Mouse (Mus musculus) embryonic facial prominence, embryonic 14.5 days (tissue): ENCODE data around the gene Lrrfip2. TPM values are rescaled to one million over a fixed set of nuclear protein-coding genes. Genes with fewer than 3 reads are reported as not detected.
A peak's percentile ranks its signal among the peaks of the same experiment; 100 is the strongest.

Experiments
- ATAC-seq: fragments of 200-750 bp; cut with Nextera tagmentation; 2 replicates; pipeline ENCODE4 v1.8.0; 2017; ENCODE audit warnings: low read depth, moderate number of reproducible peaks, moderate TSS enrichment
- DNase-seq: peaks from one replicate; pipeline ENCODE4 v3.0.0-alpha.2; 2015; ENCODE audit warnings: low spot score
- H3K27ac ChIP-seq: fragments of 300-500 bp; sonication (generic); replicated peaks from 2 replicates; pipeline ENCODE4 v1.5.1; 2014; ENCODE audit warnings: low read depth, mild to moderate bottlenecking, low read length, moderate library complexity
- H3K27me3 ChIP-seq: fragments of 300-500 bp; sonication (generic); replicated peaks from 2 replicates; pipeline ENCODE4 v1.6.1; 2014; ENCODE audit warnings: low read length; ENCODE audit not compliant: control insufficient read depth, insufficient read depth
- H3K36me3 ChIP-seq: fragments of 300-500 bp; sonication (generic); 2 replicates; pipeline ENCODE4 v1.6.1; 2014; ENCODE audit warnings: low read length, mixed read lengths; ENCODE audit not compliant: control insufficient read depth, insufficient read depth
- H3K4me1 ChIP-seq: fragments of 300-500 bp; sonication (generic); 2 replicates; pipeline ENCODE4 v1.6.1; 2014; ENCODE audit warnings: antibody characterized with exemption, low read length; ENCODE audit not compliant: control insufficient read depth, insufficient read depth
- H3K4me2 ChIP-seq: fragments of 300-500 bp; sonication (generic); 2 replicates; pipeline ENCODE4 v1.6.1; 2014; ENCODE audit warnings: low read depth, mild to moderate bottlenecking, low read length, moderate library complexity, mixed read lengths
- H3K4me3 ChIP-seq: fragments of 300-500 bp; sonication (generic); 2 replicates; pipeline ENCODE4 v1.5.1; 2014; ENCODE audit warnings: low read depth, mild to moderate bottlenecking, low read length
- H3K9ac ChIP-seq: fragments of 300-500 bp; sonication (generic); 2 replicates; pipeline ENCODE4 v1.6.1; 2014; ENCODE audit warnings: low read depth, mild to moderate bottlenecking, low read length, moderate library complexity, mixed read lengths
- H3K9me3 ChIP-seq: fragments of 300-500 bp; sonication (generic); 2 replicates; pipeline ENCODE4 v1.6.1; 2016; ENCODE audit warnings: low read length; ENCODE audit not compliant: control insufficient read depth
- WGBS: fragments of 180-500 bp; shearing (Covaris S2); extraction: QIAGEN DNeasy Blood & Tissue Kit; methylation state at CpG from one replicate; pipeline ENCODE4 v1.1.7; 2014; 5-methylcytosine and 5-hydroxymethylcytosine counted together
- polyA plus RNA-seq: library from polyadenylated mRNA; unstranded; fragments of >200 nt; fragmentation: Nextera tagmentation; extraction: Ambion mirVana; gene quantifications from 2 replicates; pipeline ENCODE4 v1.2.1, GENCODE M21; 2014

The Lrrfip2 gene
- polyA plus RNA-seq, 1 experiment from 2014 or later = 39.2 TPM

GRCm38 (mm10) chr9:111188731-111189130, 71.3 kb downstream of the Lrrfip2 start:
- no peak overlapping the region for H3K9ac ChIP-seq
- 81% methylated on average over 7 of the region's 7 CpGs for WGBS
- no peaks in the 10 kb centered on the region for H3K9me3 ChIP-seq
- ATAC-seq = no peak
- no peaks in the 10 kb centered on the region for H3K4me1 ChIP-seq
- peaks cover 20% of the 10 kb centered on the region; the same call in 1 of the 2 replicates for H3K36me3 ChIP-seq
- no peak overlapping the region for H3K27ac ChIP-seq
- H3K27me3 ChIP-seq = no peaks in the 10 kb centered on the region
- no peak for DNase-seq
- H3K4me2 ChIP-seq = no peak overlapping the region
- no peak overlapping the region for H3K4me3 ChIP-seq

DNA sequence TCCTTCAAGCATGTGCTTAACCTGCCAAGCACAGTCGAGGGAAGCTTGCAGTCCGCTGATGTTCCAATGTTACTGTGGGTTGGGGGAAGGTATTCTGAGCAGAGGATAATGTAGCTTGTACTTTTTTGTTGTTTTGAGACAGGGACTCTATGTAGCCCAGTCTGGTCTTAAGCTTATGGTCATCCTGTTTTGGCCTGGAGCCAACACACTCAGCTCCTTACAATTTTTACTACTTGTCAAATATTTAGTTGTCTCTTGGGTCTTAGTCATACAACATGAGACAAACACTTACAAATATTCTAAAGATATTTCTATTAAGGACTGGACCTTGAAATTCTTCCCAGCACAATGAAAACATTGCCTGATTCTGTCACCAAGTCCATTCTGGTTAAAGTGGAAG, 75.8 kb downstream of the Lrrfip2 start:
- H3K27ac ChIP-seq = no peak overlapping the region

GRCm38 (mm10) chr9:111197116-111197515, 79.7 kb downstream of the Lrrfip2 start:
- no peak for ATAC-seq
- no peaks in the 10 kb centered on the region for H3K9me3 ChIP-seq
- no peak overlapping the region for H3K4me3 ChIP-seq
- 96% methylated on average over 3 of the region's 3 CpGs for WGBS
- H3K36me3 ChIP-seq = peaks cover 21% of the 10 kb centered on the region; the same call in 1 of the 2 replicates
- no peak overlapping the region for H3K9ac ChIP-seq
- no peaks in the 10 kb centered on the region for H3K27me3 ChIP-seq
- no peak overlapping the region for H3K27ac ChIP-seq
- H3K4me2 ChIP-seq = no peak overlapping the region
- no peaks in the 10 kb centered on the region for H3K4me1 ChIP-seq
- DNase-seq = no peak

More for the DNA sequence above, 75.8 kb downstream of the Lrrfip2 start:
- Histone ChIP-seq H3K9me3 (no peaks in the 10 kb centered on the region), H3K27me3 (no peaks in the 10 kb centered on the region), H3K4me2 (no peak overlapping the region), H3K36me3 (peaks cover 29% of the 10 kb centered on the region; the same call in 1 of the 2 replicates), H3K9ac (no peak overlapping the region), H3K4me3 (no peak overlapping the region), H3K4me1 (no peaks in the 10 kb centered on the region)
- ATAC-seq = no peak
- no peak for DNase-seq
- WGBS = 91% methylated on average over 2 of the region's 2 CpGs

GRCm38 (mm10) chr9:111197712-111198111, 80.3 kb downstream of the Lrrfip2 start:
- ATAC-seq (no peak), DNase-seq (no peak)
- no peak overlapping the region for H3K27ac ChIP-seq
- no peaks in the 10 kb centered on the region for H3K4me1 ChIP-seq
- H3K36me3 ChIP-seq = peaks cover 24% of the 10 kb centered on the region; the same call in 1 of the 2 replicates
- no peak overlapping the region for H3K4me3 ChIP-seq
- no peak overlapping the region for H3K9ac ChIP-seq
- 95% methylated on average over 4 of the region's 4 CpGs for WGBS
- H3K4me2 ChIP-seq = no peak overlapping the region
- H3K27me3 ChIP-seq = no peaks in the 10 kb centered on the region
- no peaks in the 10 kb centered on the region for H3K9me3 ChIP-seq

DNA sequence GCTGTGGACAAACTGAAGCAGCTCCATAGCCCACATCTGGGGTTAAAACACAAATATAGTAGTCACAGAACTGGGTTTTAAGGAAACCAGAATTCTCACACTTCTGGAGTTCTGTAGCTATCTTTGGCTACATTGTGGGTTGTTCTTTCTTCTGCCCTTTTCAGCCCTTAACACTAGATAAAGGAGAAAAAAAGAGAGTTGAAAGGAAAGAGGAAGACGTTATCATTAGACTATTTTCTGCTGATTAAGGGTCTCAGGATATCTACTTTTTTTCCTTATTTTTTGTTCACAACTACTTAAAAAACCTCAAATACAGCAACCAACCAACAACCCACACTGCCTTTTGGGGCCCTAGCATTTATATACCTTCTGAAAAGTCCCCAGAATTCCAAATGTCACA, 80.9 kb downstream of the Lrrfip2 start:
- DNase-seq (no peak), ATAC-seq (no peak)
- 73% methylated on average over 1 of the region's 1 CpGs for WGBS
- H3K4me3 ChIP-seq = no peak overlapping the region
- H3K36me3 ChIP-seq = peaks cover 20% of the 10 kb centered on the region; the same call in 1 of the 2 replicates
- H3K4me2 ChIP-seq = no peak overlapping the region
- no peak overlapping the region for H3K27ac ChIP-seq
- no peaks in the 10 kb centered on the region for H3K27me3 ChIP-seq
- no peak overlapping the region for H3K9ac ChIP-seq
- no peaks in the 10 kb centered on the region for H3K4me1 ChIP-seq
- no peaks in the 10 kb centered on the region for H3K9me3 ChIP-seq

DNA sequence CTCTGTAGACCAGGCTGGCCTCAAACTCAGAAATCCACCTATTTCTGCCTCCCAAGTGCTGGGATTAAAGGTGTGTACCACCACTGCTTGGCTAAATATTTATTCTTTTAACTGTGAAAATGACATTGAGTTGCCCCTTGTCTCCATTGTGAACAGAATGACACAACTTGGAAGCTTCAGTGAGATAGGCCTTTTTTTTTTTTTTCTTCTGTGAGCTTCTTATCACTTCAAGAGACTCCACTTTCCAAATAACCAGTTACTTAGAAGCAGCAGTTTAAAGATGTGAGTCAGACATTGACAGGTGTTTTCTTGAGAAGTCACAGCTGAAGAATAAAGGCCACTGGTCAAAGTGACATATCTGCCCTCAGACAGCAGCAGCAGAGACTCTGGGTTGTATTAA, 82.8 kb downstream of the Lrrfip2 start:
- H3K4me3 ChIP-seq = no peak overlapping the region
- peaks cover 17% of the 10 kb centered on the region; the same call in 1 of the 2 replicates for H3K36me3 ChIP-seq
- no peak for ATAC-seq
- no peak overlapping the region for H3K9ac ChIP-seq
- DNase-seq = no peak
- no peaks in the 10 kb centered on the region for H3K9me3 ChIP-seq
- no peaks in the 10 kb centered on the region for H3K27me3 ChIP-seq
- H3K4me1 ChIP-seq = no peaks in the 10 kb centered on the region
- no peak overlapping the region for H3K4me2 ChIP-seq
- no peak overlapping the region for H3K27ac ChIP-seq

DNA sequence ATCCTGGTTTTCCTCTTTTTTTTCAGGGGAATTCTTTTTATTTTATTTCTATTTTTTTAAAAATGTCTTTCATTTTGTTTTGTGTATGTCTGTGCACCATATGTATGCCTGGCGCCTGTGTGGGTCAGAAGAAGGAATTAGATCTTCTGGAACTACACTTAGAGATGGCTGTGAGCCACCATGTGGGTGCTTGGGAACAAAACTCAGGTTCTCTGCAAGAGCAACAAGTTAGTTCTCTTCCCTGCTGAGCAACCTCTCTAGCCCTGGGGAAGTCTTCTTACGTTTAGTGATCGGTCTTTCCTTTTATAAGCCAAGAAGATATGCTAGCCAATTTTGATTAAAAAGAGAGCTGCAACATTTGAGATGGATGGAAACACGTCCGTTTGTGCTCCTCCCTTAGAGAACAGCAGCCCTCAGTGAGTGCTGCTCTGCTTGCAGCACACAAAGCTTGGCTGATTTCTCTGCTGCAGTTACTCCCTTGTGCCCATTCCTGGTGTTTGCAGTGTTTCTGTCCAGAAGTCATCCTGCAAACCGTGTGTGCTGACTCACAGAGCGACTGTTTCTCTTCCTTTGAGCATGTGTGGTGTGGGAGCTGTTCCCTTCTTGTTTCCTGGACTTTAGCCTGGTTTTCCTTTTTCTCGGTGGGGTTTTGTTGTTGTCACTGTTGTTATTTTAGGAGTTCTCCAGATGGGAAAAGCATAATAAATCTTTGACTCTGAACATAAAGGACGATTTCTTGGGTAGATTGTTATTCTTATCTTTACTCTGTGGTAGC, 87.4 kb downstream of the Lrrfip2 start:
- H3K9ac ChIP-seq = no peak overlapping the region
- no peak for ATAC-seq

DNA sequence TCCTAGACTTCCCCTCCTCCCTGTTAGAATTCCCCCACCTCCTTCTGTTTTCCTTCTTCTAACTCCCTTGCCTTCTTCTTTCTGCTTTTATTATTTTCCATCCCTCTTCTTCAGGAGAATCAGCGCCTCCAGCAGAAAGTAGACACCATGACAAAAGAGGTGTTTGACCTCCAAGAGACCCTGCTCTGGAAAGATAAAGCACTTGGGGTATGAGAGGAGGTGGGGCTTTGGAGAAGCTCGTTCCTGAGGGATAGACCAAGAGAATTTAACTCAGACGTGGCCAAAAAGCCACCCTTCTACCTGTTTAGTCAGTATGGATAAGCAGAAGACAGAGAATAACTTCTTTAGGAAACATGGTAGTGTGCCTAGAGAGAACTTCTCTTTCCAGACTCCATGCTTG, 90.3 kb downstream of the Lrrfip2 start:
- peaks cover 13% of the 10 kb centered on the region for H3K36me3 ChIP-seq
- no peak overlapping the region for H3K4me3 ChIP-seq
- no peak overlapping the region for H3K4me2 ChIP-seq
- ATAC-seq (no peak), DNase-seq (no peak)
- H3K9me3 ChIP-seq = no peaks in the 10 kb centered on the region
- H3K9ac ChIP-seq = no peak overlapping the region
- no peaks in the 10 kb centered on the region for H3K27me3 ChIP-seq
- 60% methylated on average over 3 of the region's 3 CpGs for WGBS
- no peaks in the 10 kb centered on the region; the same call in 1 of the 2 replicates for H3K4me1 ChIP-seq
- H3K27ac ChIP-seq = no peak overlapping the region

More for the DNA sequence above, 87.4 kb downstream of the Lrrfip2 start:
- no peak overlapping the region for H3K4me3 ChIP-seq
- peak overlapping the region; percentile 5 for H3K27ac ChIP-seq
- peak; percentile 53 for DNase-seq
- WGBS = 52% methylated on average over 9 of the region's 9 CpGs
- no peak overlapping the region for H3K4me2 ChIP-seq
- peaks cover 25% of the 10 kb centered on the region for H3K36me3 ChIP-seq
- H3K27me3 ChIP-seq = no peaks in the 10 kb centered on the region
- H3K4me1 ChIP-seq = no peaks in the 10 kb centered on the region
- no peaks in the 10 kb centered on the region for H3K9me3 ChIP-seq

GRCm38 (mm10) chr9:111208185-111208584, 90.8 kb downstream of the Lrrfip2 start:
- ATAC-seq (no peak), DNase-seq (no peak)
- H3K9ac ChIP-seq = no peak overlapping the region
- no peak overlapping the region for H3K4me2 ChIP-seq
- no peak overlapping the region for H3K4me3 ChIP-seq
- WGBS = 76% methylated on average over 3 of the region's 3 CpGs
- no peaks in the 10 kb centered on the region for H3K9me3 ChIP-seq
- H3K36me3 ChIP-seq = peaks cover 13% of the 10 kb centered on the region
- H3K27me3 ChIP-seq = no peaks in the 10 kb centered on the region
- H3K27ac ChIP-seq = no peak overlapping the region
- no peaks in the 10 kb centered on the region; the same call in 1 of the 2 replicates for H3K4me1 ChIP-seq
